Mouse (Mus musculus) retina, postnatal 7 days (tissue): Measurements from ENCODE around the gene Lonp2.

Experiments used
- DNase-seq: peaks from one replicate; pipeline ENCODE4 v3.0.0-alpha.2; 2012; ENCODE audit warnings: low read depth, low spot score

Gene Lonp2

DNA sequence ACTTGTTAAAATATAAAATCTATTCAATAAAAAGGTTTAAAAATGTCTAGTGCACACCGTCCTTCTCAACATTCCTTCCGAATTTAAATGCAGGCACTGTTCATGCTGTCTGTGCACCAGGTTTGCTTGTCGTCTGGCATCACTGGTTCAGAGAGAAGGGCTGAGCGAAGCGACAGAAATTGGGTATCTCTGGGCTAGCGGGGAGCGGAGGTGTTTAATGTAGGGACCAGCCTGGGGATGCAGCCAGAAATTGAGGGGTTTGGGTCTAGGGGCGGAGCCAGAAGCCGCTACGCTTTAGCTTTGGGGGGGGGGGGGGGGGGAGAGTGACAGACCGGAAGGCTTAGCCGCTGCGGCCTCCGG lies 312 bp upstream of the Lonp2 start:
- no peak for DNase-seq

DNA sequence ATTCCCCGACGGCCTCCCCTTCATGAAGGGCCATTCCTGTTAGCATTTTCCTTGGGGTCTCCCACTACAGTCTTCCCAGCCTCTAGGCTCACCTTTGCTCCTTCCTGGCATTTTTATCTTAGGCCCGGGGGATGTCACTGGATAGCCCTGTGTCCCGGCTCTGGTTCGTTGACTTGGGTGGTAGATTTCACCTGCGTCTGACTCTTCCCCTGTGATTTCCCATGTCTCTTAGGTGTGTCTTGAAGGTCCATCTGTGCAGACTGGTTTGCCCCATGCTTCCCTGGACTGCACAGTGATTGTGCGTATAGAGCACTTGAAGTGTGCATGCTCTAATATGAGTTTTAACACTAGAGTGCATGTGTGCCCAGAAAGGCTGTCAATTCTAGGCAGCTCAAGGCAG lies 1.1 kb downstream of the Lonp2 start:
- DNase-seq = no peak

DNA sequence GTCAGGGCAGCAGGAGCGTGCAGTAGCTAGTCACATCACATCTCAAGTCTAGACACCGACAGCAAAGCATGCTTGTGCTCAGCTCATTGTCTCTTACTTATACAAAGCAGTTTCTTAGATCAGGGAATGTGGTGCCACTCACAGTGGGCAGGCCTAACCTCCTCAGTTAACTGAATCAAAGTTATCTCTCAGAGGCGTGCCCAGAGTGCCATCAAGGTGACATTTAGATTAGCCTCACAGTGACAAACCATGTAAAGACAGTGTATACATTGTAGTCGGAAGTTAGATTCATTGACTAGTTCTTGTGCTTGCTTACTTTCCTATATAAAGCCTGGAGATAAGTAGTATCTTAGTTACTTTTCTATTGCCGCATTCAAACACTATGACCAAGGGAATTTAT lies 6.4 kb downstream of the Lonp2 start:
- DNase-seq = no peak

DNA sequence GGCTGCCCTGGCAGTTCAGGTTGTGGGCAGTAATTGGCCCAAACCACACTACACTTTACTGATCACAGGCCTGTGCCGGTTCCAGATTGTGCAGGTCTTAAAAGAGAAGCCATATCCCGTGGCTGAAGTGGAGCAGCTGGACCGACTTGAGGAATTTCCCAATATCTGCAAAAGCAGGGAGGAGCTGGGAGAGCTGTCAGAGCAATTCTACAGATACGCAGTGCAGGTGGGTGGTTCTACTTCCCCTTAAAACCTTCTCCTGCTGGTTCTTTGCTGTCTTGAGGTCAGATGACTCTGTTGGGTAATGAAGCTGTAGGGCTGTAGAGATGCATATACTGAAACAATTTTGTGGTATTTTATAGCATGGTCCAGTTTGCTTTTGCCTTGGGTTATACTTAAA lies 7.6 kb downstream of the Lonp2 start:
- no peak for DNase-seq

DNA sequence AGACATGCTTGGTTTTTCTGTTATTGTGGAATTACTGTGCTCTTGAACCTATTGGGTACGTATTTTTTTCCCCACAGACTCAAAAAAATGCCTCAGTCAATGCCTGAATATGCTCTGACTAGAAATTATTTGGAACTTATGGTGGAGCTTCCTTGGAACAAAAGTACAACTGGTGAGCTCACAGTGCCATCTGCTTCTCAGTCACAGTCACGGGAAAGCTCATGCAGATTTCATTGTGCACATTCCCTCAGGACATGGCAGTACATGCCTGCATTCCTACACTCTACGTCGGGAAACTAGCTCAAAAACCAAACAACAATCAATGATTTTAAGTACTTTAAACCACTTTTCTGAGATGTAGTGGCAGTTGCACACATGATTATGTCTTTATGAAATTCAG lies 14.0 kb downstream of the Lonp2 start:
- DNase-seq = no peak

DNA sequence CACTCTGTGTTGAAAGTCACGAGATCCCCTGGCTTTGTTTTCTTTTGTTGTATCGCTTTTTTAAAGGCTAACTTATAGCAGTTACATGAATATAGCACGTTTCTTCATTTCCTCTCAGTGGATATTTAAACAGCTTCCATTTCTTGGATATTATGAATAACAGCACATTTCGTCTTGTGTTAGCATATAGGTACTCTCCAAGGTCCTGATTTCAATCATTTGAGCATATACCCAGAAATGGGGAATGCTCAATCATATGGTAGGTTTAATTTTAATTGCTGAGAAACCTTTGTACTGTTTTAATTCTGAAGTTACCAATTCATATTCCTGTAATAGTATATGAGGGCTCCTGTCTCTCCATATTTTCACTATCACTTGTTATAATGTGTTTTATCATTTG lies 15.1 kb downstream of the Lonp2 start:
- DNase-seq = no peak

DNA sequence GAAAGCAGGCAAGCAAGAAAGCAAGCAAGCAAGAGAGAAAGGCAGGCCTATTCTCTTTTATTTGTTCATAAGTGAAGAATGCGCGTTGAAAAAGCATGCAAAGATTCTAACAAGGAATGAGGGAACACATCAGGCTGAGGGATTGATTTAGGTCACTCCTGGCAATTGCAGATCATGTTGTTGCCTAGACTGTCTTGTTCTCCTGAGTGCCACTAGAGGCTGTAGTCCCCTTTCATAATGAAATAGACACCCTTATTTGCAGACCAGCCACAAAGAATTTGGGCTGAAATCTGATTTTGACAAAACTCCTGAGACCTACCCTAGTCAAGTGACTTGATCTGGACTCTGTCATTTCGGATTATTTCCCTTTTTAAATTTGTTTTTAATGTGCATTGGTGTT lies 18.8 kb downstream of the Lonp2 start:
- no peak for DNase-seq

DNA sequence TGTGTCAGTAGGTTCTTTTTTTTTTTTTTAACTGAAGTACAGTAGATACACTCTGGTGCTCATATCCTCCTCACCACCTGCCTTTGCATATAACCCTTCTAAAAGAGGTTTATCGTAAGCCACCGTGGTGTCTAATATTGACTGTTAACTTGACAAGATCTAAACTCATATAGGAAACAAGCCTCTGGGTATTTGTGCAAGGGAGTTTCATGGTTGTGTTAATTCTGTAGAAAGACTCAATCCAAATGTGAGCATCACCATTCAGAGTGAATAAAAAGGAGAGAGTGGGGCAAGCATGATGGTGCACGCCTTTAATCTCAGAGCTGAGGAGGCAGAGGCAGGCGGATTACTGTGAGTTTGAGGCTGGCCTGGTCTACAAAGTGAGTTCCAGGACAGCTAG lies 20.8 kb downstream of the Lonp2 start:
- DNase-seq = no peak

DNA sequence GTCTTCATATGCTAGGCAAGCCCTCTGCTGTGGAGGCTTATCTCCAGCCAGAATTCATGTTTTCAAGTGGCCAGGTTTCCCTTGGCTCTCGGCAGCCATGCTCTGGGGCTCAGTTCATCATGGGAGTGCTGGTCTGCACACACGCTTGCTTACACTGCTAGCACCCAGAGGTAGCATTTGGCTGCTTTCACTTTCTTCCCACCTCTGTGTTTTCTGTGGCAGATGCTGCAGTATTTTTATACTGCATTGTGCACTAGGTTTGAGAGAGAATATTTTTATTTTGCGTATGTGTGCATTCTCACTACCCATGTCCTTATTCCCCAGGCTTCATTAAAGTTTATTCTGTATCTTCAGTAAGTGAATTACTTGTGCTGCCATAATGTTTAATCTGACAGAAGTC lies 23.9 kb downstream of the Lonp2 start:
- no peak for DNase-seq

DNA sequence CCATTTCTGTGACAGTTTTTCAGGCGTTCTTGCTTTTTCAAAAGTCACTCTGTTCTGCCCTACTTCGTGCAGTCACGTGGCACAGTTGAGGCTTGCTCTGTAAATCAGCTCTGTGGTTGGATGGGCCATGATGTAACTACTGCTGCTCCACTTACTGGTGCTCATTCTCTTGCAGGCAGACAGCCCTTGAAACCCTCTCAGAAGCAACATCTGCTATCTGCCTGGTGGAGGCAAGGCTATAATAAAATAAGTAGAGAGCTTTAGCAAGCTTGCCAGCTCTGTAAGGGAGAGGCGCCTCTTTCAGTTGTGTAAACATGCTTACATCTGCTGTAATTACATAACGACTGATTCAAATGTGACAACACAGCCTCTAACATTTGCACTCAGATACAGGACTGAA lies 27.6 kb downstream of the Lonp2 start:
- no peak for DNase-seq

DNA sequence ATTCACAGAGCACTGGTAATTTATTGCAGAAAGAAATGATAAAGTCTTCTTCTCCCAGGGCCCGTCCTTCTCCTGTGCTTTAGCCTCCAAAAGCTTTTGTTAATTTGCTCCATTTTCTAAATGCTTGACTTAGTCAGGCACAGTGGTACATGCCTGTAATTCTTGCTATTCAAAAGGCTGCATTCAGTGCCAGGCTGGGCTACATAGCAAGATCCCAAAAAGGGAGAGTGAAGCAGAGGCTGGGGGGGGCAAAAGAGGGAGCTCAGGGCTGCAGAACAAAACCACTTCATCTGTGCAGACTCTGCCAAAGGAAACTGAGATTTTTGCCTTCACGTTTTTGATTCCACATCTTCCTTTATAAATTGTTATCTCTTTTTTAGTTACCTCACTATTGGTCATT lies 28.7 kb downstream of the Lonp2 start:
- no peak for DNase-seq

DNA sequence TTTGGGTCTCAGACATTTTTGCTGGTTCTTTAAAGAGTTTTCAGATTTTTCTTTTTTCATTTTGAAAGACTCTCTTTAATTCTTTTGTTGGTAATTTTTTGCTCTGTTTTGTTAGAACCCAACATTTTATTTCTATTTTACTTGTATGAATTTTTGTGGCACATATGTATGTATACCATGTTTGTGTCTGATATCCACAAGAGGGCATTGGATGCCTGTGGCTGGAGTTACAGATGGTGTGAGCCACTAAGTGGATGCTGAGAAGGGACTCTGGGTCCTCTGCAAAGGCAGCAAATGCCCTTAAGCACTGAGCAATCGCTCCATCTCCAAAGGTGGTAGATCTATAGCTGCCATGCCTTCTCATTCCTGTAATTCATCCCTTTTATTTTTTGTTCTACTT lies 30.7 kb downstream of the Lonp2 start:
- no peak for DNase-seq

DNA sequence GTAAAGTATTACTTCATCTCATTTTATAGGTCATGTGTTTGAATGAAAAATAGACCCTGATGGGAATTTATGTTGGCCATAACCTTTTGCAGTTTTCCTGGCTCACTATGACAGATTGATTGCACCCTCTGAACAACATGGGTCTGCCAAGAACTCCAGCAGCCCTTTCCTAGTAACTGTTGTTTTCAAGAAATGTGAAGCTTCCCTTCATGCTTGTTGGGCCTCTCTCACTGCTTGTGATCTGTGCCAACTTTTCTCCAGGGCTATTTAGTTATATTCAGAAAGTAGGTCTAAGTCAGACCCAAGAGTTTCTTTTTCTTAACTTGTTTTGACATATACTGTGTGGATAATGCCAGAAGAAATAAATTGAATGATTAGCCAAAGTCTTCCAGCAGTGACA lies 44.9 kb downstream of the Lonp2 start:
- no peak for DNase-seq

DNA sequence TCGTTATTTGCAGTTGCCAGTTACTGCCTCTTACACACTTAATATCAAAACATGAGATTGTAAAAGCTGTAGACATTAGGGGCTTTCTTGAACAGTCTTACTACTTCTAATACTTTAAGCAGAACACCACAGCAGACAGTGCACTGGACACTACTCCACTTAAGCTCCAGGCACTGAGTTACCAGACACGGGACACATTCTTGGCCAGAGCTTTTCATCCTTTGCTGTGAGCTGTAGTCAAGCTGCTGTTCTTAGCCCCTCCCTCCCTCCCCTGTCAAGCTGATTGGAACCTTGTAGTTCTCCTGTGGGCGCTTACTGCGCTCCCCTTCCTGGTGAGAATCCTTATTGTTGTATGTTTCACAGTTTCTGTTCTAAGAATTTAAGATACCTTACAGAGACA lies 45.4 kb downstream of the Lonp2 start:
- no peak for DNase-seq

DNA sequence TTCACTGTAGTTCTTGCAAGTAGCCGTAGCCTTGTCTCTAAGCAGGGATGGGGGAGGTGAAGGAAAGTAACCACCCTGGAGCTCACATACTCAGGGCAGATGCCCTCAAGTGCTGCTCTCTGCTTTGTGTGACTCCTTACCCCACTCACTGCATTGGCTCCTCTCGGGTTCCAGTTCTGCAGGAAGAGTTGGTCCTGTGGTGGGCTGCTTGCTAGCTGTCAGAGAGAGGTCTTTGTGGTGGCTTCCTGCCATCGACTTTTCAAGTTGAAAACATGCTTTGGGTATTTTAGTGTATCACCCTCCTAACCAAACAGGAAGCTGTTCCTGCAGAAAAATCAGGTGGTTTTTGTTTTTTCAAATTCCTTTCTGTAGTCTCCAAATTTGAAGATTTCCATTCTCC lies 62.8 kb downstream of the Lonp2 start:
- DNase-seq = no peak

DNA sequence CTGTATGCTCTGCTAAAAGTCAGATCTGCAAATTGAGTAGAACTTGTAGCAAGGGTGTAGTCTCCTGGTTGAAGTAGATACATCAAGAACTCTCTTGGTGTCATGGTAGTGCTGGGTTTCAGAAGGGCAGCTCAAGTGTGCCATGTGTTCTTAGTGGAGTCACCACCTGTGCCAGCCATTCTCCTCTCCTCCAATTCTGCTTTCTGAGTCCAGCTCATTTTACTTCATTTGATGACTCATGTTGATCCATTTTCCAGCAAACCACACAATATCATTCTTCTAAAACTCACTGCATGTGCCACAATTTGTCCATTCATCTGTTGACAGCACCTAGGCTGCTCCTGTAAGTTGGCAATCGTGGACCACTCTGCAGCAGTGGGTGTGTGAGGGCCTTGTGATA lies 68.3 kb downstream of the Lonp2 start:
- DNase-seq = no peak

DNA sequence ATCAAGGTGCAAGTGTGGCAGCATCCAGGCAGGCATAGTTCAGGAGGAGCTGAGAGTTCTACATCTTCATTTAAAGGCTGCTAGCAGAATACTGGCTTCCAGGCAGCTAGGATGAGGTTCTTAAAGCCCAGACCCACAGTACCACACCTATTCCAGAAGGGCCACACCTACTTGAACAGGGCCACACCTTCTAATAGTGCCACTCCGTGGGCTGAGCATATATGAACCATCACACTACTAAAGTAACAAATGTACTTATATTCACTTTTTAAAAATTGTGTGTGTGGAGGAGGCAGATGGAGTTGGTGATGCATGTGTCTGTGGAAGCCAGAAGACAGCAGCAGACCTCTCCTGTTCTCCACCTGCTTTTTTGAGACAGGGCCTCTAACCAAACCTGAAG lies 70.2 kb downstream of the Lonp2 start:
- no peak for DNase-seq

DNA sequence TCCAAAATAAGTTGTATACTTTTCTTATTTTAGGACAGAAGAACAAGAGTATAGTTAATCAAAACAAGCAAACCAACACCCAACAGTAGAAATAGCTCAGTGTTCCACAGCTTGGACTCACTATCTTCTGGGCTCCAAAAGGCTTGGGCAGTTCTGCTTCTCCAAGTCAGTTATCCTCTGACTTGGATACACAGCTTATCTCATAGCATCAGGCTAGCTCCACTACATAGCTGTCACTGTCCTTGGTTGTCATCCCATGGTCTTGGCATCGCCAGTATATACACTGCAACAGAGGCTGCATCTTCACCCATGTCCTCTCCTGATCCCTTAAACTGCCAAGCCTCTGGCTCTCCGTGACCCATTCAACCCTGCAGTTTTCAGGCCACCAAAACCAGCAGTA lies 71.9 kb downstream of the Lonp2 start:
- no peak for DNase-seq

DNA sequence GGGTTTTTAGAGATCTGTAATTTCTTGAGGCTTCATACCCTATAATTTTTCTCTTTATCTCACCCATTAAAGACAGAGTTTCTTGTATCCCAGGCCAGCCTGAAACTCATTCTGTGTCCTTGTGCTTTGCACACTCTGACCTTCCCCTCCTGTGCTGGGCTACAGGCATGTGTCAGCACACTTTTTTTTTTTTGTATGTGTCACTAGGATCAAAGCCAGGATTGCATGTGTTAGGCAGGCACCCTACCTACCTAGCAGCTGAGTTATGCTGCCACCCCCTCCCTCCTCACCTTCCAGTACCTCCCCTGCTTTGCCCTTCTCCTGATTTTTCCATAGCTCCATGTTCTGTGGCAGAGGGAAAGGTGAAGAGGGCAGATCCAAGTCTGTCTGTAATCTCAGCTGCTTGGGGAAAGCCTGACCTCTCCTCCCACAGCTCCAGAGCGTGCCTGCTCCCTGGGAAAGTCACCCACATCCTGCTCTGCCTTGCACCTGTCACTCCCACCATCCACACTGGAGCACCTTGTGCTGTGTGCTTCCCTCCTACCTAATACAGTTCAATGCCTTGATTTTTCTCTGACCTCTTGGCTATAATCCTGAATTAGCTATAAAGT lies 75.1 kb downstream of the Lonp2 start:
- no peak for DNase-seq

DNA sequence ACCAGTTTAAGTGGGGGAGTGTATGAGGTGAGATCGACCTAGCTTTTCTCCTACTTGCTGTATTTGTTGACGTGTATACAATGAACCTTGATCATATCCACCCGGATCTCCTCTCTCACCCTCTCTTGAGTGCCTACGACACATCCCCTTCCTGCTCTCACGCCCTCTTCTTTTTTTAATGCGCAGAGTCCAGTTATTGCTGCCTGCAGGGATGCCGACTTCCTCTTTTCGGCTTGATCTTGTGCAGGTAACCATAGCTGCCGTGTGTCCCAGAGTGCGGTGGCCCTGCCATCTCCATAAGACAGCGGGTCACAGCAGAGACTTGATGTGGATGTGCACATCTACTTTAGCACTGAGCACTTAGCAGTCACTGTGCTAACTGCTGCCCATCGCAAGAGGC lies 75.6 kb downstream of the Lonp2 start:
- DNase-seq = no peak

DNA sequence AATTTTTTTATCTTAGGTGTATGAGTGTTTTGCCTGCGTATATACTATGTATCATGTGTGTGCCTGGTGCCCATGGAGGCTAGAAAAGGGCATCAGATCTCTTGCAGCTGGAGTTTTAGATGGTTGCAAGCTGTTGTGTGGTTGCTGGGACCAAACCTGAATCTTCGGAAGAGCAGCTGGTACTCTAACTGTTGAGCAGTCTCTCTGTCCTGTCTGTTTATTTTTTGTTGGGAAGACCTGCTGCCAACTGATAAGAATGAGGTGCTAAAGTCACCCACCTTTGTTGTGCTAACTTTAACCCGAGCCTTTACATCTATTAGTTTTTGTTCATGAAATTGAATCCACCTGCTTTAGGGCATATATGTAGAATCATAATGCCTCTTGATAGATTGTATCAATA lies 78.6 kb downstream of the Lonp2 start:
- DNase-seq = no peak

DNA sequence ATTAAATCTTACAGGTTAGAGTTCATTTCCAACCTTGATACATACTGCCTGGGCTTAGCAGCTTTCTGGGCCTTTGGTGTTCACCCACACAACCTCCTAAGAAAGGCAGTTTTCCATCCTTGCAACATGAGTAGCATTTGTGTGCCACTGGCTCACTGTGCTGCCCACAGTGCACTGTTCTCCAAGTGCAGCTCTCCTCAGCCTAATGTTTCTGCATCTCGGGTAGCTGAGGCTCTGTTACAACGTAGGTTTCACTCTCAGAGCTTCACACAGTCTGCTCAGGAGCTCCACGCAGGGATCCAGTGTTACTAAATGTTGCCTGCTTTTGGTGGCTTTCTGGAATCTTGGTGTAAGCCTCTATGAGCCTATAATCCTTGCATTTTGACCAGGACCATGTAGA lies 81.5 kb downstream of the Lonp2 start:
- DNase-seq = no peak

DNA sequence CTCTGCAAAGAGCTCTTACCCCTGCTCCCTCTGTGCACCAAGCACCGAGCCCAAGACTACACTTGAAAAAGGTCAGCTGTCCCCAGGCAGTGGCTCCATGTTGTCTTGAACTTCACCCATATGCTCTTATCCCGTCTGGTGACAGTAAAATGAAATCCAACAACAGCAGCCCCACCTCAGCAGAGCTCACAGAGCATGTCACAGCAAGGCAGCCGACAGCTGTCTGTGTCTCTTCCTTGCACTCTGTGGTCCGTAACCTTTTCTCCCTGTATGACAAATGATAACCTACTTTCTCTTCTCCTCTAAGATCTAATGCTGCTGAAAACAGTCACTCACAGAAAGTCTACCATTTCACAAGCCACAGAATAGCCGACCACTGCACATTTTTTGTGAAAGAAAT lies 82.9 kb downstream of the Lonp2 start:
- no peak for DNase-seq

DNA sequence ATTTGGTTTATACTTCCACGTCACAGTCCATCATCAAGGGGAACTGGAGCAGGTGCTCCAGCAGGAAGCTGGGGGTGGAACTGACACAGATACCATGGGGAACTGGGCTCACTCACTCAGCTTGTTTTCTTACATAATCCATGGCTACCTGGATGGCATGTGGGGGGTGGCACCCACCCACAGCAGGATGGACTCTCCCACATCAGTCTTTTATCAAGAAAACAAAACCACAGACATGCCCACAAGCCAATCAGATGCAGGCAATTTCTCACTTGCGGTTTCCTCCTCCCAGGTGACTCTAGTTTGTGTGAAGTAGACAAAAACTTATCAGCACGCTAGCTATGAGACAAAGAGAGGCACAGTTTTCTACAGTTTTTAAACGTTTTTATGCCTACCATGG lies 84.0 kb downstream of the Lonp2 start:
- no peak for DNase-seq

DNA sequence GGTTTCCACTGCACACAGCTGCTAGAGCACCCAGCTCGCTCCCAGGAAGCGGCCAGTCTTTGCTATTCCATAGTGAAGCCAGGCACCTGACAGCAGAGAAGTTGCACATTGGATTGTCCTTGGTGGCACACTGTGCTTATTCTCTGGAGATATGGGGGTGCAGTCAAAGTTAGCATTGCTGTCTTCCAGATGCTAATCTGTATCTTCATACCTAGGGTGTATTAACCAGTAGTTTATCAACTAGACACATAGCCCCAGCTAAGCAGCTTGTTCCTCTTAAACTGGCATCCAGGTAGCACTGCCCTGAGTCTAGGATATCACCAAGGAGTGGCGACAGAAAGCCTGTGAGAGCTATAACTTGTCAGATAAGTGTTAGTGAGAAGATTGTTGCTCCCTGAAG lies 88.8 kb downstream of the Lonp2 start:
- DNase-seq = no peak
